Mouse (Mus musculus) induced T-regulatory cell, adult 2 months (primary cell): Measurements from ENCODE around the gene Cdh3.

Experiments
- DNase-seq: peaks from one replicate; pipeline ENCODE4 v3.0.0-alpha.2; 2012; ENCODE audit warnings: low read depth

The Cdh3 gene

DNA sequence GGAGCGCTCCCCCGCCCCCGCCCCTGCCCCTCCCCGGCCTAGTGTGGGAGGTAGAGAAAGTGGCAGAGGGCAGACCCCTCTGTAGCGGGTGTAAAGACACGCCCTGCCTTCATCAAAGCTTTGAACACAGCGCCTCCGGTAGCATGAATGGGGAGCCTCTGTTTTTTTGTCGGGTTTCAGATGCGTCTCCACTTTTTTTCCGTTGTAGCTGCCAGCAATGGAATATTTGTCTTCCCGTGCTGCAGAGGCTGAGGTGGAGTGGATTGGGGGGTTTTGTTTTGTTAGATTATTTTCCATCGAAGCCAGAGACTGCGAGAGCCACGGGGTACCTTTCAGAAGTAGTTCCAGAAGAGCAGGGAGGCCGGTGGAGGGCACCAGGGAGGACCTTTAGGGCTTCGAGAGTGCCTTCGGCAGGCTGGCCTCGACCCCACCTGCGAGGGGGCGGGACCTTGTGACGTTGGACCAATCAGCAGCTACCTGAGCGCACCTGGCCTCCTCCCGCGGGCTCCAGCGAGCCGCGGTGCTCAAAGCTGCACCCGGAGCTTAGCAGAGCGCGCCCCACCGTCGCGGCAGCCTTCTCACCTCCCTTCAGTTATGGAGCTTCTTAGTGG lies at the start of gene Cdh3:
TSS of gene Cdh3 (plus strand) at position 527 of the 611 bp plus-strand sequence.
- DNase-seq, result no peak

DNA sequence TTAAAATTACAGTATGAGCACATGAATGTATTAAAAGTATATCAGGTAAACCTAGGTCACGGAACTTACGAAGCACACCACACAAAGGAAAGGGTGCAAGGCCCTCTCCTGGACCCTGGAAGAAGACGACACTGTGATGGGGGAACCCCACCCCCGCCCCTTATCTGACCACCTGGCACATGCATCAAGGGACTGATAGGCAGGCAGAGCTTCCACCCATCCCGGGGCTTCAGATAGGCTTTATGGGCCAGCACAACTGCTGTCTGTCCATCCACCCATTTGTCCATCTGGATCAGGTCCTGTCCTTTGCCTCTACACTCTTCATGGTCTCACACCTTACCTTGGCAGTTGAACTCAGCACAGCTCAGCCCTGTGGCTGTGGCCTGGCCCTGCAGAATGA lies 48.6 kb upstream of the Cdh3 start:
- DNase-seq, result no peak

DNA sequence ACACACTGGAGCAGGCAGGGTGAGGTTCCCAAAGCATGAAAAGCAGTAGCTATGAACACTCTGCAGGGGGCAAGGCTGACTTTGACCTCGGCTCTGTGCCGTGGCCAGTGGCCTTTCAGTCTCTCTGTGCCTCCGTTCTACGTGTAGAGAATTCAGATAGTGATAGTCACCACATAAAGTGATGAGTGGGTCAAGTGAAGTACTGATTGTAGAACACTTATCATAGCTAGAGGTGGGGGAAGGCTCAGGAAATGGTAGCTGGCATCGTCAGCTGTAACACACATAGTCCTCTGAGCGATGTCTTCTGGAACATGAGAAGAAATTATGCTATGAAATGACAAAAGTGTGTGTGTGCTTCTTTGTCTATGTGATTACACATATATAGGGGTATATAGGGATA lies 46.9 kb upstream of the Cdh3 start:
- no peak for DNase-seq

DNA sequence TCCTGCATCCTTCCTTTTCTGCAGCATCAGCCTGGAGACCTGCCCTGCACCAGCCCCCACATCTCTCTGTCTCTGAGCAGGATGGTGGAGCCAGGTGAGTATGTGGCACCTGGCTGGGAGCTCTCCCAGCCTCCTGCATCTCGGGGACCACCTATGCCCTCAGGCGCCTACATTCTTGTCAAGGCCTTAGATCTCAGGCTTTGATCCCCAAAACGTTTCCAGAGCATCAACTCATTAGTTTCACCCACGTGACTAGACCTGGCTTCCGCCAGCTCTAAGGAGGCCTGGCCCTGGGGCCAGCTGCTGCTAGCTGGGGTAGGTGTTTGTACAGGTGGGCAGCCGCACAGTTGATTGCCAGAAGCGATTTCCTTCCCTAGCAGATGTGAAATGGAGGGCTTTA lies 41.2 kb upstream of the Cdh3 start:
- DNase-seq, result no peak

- DNase-seq, result no peak
These were observed 36.7 kb upstream of the Cdh3 start for GRCm38 (mm10) chr8:106474001-106474400.

DNA sequence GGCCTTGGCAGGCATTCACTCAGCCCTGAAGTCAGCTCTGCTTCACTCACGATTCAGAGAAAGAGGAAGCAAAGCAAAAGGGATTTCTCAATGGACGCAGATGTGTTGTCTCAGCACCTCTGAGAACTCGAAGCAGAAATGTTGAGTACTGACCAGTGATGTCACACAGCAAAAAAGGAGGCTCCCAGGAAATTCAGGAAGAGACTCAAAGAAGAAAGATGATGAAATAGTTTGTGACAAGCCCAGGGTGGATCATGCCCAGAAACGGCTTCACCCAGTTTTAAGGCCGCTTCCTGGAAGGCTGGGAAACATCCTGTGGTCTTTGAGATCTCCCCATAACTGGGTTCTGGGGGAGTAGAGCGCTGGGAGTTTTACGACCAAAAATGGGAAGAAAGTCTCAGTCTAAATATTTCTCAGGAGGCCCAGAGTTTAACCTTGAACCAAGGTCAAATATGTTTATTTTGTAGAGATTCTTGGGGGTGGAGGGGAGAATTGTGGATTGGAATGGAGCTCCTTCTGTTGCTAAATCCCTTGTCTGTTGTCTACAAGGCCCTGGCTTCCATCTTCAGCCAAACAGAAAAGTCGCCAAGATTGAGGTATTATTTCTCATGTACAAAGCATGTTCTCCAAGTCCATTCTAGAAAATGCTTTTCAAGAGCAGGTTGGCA lies 10.5 kb upstream of the Cdh3 start, which contains the start of gene 6030452D12Rik:
TSS of gene 6030452D12Rik (plus strand) at position 505 of the 668 bp plus-strand sequence.
- DNase-seq, result no peak

- no peak for DNase-seq
These were observed 6.5 kb upstream of the Cdh3 start for GRCm38 (mm10) chr8:106504241-106504640.

- DNase-seq, result no peak
These were observed 5.2 kb upstream of the Cdh3 start for GRCm38 (mm10) chr8:106505328-106505965.

GRCm38 (mm10) chr8:106506106-106506505 lies 4.6 kb upstream of the Cdh3 start:
- no peak for DNase-seq

DNA sequence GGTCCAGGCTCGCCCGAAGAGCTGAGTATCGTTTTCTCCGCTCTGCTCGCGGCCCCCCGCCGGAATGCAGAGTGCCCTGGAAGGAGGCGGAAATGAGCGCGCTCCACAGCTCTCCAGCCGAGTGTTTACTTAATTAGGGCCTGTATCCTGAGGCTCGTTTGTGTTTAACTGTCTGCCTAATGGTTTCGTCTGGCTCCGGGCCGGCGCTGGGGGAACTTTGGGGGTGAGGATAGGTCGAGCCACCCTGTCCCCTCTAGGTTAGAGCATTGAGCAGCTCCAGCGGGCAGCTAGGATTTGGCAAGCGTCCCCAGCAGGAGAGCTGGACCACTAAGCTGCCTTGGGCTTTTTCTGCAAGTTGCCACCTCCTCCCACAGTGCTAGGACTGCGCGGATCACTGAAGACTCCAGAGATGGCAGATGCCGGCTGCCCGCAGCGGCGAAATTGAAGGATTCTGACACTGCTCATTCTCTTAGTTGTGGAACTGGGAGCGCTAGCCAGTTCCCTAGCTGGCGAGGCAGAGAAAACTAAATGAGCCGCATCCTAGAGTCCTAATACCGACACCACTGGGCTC lies 2.8 kb upstream of the Cdh3 start:
- no peak for DNase-seq

GRCm38 (mm10) chr8:106508456-106508855 lies 2.2 kb upstream of the Cdh3 start:
- DNase-seq, result no peak

DNA sequence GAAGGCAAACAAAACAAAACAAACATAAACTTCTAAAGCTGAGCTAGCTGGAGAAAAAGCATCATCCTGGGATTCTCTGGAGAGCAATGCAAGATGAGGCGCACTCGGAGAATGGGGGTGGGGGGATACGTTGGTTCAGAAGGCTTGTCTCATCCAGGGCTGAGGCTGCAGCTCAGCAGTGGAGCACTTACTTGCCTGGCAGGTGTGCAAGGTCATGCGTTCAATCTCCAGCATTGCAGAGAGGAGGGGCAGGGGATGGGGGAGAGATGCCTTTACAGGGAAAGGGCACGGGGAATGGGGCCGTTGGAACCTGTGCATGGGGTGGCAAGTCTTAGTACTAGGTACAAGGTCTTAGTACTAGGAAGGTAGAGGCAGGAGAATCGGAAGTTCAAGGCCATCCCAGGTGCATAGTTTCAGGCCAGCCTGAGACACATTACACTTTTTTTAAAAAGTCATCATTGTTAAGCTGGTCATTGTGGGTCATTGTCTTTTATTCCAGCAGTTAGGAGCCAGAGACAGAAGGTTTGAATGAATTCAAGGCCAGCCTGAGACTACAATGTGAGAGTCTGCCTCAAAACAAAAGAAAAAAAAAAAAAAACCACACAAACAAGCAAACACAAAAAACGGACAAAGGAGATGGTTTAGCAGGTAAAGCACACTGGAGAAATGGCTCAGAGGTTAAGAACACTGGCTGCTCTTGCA lies 1.5 kb upstream of the Cdh3 start:
- no peak for DNase-seq

GRCm38 (mm10) chr8:106511065-106511501 lies 392 bp downstream of the Cdh3 start:
- DNase-seq, result no peak

- DNase-seq, result no peak
These were observed 895 bp downstream of the Cdh3 start for GRCm38 (mm10) chr8:106511531-106512041.

DNA sequence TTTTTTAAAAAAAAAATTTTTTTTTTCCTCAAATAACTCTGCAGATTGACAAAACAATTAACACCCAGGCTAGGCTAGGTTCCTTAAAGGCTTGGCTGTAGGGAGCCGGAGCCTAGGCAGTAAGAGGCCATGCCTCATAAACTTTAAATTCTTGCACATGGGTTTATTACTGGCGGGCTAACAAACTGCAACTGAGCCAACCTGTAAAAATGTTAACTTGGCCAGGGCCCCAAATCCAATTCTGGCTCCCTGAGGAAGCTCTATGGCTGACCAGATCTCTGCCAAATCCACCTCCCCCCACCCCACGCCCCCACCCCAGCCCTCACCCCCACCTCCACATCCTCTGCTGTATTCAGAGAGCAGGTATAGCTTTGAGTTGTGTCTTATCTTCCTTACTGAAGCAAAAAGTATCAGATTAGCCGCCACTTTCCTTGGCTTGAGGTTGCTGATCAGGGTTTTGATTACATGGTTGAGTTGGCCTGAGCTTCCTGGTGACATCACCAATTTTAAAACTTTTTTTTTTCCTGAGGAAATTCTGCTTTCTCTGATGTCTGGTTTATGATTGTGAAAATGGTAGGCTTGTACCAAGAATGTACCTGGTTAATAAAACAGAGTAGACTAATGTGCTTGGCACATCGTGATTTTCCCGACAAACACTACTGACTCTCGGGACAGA lies 1.9 kb downstream of the Cdh3 start:
- DNase-seq, result no peak

DNA sequence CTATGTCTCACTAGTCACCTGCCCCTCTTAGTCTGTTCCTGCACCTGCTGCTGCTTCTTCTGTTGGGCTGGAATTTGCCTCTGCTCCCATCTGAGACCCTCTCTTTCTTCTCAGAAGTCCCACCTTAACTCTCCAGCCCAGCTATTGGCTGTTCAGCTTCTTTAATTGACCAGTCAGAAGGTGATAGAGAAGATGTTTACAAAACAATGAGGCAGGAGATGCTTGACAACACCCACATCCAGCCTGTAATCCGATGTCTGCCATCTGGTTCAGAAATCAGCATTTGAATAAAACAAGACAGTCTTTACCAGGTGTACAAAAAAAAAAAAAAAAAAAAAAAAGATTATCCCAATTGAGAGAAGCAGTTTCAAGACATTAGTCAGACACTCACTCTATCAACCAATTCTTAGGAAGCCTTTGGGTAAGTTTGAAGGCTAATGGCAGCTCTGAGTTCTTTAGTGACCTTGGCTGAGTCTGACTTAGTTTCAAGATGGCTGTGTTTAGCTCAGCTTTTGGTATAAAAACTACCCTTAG lies 5.3 kb downstream of the Cdh3 start:
- DNase-seq, result no peak

- DNase-seq, result no peak
These were observed 5.9 kb downstream of the Cdh3 start for GRCm38 (mm10) chr8:106516581-106516980.

GRCm38 (mm10) chr8:106518763-106519162 lies 8.1 kb downstream of the Cdh3 start:
- no peak for DNase-seq

DNA sequence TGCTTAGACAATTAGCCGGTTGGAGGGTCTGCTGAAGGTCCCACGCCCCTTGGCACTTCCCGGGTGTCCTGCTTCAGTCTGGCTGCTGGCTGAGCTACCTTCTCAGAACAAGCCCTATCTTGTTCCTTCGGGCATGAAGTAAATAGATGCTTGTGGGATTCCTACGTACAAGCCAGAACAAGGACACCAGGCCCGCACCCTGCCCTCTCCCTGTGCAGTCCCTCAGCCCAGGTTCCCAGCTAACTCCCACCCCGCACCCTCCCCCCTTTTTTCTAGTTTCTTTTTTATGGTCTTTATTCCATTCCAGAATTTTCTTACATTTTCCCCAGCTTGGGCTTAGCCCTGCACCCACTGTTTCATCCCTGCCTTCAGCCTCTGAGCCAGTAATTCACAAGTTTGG lies 9.9 kb downstream of the Cdh3 start:
- DNase-seq, result no peak

DNA sequence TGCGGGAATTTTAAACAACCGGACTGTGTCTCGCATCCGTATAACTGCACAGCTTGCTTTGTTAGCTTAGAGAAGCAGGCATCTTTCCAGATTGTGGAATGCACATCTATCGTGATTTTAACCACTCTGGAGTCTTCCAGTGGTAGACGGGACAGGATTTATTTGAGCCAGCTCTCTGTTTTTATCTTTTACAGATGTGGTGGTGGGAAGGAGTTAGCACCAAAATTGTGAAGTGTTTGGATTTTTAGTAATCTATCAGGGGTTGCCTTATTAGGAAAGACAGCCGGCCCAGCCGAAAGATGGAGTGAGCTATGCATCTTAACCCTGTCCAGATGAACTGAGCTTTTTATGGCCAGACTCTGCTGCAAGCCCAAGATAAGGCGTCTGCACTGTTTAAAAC lies 11.2 kb downstream of the Cdh3 start:
- no peak for DNase-seq

DNA sequence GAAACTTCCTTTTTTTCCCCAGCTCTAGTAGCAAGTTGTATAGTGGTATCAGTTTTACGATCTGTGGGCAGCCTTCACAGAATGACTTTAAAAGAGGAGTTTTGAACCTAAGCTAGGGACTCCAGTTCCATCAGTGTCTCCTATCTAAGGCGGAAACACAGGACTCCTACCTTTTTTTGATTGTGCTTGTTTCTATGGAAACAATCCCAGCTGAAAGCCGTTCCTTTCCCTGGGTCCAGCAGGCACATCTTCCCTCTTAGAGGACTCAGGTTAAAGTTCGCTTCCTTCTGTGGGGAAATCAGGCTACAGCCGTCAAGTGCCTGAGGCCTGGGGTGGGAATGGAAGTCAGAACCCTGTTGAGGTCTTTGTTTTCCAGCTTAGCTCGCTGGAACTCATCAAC lies 16.0 kb downstream of the Cdh3 start:
- DNase-seq, result no peak
